Mouse (Mus musculus) lung, adult 2 months (tissue): Measurements from ENCODE around the gene Ccdc38.

ENCODE experiments used
- CTCF ChIP-seq: fragments of 200-500 bp; IDR thresholded peaks from 2 replicates; pipeline ENCODE4 v1.5.1; 2011; ENCODE audit warnings: mild to moderate bottlenecking, low read length, control low read depth; ENCODE audit not compliant: insufficient read depth
- POLR2A ChIP-seq: fragments of 200-500 bp; IDR thresholded peaks from 2 replicates; pipeline ENCODE4 v1.6.1; 2011; ENCODE audit warnings: low read depth, mild to moderate bottlenecking, control low read depth, low read length, borderline replicate concordance; ENCODE audit errors: extremely low read depth

DNA sequence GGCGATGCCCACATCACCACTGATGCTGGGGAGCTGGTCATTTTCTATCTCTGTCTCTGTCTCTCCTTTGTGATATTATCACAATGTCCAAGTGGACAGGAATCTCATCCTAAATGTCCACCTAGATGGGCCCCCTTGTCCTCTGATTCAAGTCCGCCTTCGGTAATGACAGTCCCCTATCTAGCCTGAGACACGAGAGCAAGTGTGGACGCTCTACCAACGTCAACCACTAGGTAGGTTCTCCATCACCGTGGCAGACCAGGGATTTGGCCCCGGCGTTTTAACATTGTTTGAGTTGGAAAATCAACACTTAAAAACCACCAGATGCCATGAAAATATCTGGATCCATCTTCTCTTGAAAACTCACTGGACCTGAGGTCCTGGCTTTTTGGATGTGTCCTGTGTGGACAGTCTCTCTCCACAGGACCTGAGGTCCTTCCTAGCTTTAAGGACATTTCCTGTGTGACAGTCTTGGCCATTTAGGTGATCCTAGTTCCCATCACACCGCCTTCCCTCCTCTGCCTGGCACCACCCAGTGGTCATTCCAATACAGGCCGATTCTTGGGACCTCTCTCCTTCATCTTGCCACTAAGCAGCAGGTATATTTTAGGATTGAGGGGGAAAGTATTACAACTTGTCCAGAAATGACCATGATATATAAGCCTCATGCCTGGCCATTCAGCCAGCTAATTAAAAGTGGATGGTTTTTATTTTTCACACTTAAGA lies 27.6 kb downstream of the Ccdc38 start:
- TF ChIP-seq CTCF = no peak
- no peak for TF ChIP-seq POLR2A
